Mouse (Mus musculus): ENCODE data around the gene Slc4a1.

Gene Slc4a1

DNA sequence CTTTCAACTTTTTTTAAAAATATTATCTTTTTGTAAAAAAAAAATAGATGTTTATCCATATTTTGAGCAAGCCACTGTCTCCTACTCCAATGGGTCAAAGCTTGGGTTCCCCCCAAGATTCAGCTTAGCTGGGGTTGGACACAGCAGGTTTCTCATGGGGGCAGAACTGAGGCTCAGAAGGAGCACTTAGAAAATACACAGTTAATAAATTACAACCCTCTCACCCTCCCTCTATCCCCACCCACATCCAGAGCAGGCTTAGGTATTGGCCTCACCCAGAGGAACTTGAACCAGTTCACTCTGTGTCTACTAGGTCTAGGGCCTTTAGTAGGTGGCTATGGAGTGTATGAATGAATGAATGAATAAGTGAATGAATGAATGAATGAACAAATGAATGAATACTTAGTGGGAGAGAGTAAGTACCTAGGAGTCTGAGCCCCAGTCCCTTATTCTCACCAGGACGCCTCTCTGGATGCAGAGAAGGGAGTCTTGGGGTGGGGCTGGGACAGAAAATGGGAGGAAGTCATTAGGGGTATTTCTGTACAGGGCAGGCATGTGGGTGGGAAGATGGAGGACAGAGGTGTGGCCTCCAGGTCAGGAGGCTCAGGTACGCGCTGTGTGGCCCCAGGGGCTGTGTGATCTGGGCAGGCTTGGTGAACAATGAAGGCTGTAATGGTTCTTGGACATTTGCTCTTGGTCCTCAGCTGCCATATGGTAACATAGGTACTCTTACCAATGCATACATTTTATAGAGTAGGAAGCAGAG, 16.6 kb downstream of the Slc4a1 start:
- no peak for DNase-seq

DNA sequence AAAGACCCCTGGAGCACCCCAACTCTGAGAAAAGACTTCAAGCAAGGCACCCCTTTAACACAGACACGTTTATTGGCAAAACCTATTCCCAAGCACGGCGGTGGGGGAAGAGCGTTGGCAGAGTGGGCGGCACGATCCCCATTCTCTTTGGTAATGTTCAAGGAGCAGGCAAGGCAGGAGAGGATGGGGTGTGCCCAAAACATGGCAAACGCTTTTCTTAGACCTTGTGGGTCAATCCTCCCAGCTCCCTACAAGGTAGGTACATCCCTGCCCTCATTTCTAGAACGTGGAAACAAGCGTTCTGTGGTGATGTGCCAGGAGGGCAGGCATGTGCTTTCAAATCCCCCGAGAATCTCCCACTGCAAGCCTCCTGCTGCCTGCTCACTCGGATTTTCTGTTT, 17.2 kb downstream of the Slc4a1 start:
- no peak for DNase-seq

DNA sequence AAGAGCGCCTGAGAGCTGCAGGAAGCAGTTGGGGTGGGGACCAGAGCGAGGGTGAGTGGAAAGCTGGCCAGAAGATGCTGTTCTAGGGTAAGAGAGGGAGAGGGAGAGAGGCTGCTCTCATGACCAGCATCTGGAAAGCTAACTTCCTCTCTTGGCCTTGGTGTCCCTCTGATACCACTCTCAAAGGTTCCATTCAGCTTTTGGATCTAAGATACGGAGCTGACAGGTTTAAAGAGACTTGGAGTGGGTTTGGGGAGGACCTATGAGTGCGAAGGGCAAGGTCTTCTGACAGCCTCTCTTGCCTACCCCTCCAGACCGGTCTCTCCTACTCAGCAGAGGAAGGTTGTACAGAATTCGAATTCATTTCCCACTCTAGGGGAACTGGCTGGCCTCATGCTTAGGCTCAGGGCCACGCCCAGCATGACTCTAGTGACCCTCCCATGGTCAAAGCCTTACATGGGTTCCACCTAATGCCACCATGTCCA, 17.9 kb downstream of the Slc4a1 start:
- no peak for DNase-seq

DNA sequence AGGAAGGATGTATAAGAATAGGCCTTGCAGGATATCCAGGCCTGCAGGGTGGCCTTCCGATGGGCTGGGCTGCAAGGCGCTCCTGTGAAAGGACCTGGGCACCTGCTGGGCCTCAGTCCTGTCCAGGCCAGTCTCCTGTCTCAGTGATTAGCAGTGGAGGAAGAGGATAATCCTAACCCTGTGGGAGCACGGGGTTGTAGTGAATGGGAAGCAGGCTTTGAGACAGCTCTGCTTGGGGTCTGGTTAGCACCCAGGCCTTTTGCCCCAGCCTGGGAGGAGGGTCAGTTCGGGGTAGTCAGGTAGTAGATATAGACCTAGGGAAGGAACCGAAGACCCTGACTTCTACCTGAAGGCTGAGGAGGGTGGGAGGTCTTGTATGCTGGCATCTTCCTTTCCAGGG, 18.3 kb downstream of the Slc4a1 start:
- no peak for DNase-seq

DNA sequence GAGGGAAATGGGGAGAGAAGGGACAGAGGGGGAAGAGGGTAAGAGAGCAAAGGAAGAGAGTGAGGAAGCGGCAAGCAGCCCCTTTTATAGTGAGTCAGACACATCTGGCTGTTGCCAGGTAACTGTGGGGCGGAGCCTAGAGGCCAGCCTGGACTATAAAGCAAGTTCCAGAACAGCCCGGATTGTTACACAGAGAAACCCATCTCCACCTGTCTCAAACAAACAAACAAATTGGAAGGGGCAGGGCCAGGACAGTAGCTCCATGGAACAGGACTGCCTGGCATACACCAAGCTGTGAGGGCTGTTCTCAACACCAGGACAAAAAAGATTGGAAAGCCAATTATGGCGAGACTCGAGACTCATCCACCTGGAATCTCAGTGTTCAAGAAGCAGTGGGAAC, 19.1 kb downstream of the Slc4a1 start:
- DNase-seq = no peak

DNA sequence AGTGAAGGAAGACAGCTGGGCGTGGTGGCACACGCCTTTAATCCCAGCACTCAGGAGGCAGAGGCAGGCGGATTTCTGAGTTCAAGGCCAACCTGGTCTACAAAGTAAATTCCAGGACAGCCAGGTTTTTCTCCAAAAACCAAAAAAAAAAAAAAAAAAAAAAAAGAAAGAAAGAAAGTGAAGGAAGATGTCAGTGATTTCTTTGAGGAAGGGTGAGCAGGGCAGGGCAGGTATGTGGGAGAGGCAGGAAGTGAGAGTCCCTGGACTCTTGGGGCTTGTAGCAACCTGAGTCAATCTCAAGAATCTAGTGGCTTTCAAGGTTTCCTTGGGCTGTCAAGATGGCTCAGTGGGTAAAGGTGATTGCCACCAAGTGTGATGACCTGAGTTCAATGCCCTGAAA, 21.5 kb downstream of the Slc4a1 start:
- no peak for DNase-seq

DNA sequence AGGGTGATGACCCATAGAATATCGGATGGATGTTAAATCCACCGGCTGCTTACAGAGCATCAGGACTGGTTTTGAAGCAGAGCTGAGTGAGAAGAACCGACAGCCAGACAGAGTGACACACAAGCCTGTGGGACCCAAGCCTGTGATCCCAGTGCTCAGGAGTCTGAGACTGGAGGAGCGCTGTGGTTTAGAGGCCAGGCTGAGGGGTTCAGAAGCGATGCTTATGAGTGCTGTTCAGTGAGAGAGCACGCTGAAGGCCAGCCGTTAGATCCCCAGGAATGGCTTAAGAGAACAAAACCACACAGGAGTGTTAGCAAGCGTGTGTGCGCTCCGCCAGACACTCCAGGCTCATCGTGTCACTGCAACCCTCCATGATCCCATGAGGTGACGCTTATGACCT, 23.3 kb downstream of the Slc4a1 start:
- DNase-seq = no peak

DNA sequence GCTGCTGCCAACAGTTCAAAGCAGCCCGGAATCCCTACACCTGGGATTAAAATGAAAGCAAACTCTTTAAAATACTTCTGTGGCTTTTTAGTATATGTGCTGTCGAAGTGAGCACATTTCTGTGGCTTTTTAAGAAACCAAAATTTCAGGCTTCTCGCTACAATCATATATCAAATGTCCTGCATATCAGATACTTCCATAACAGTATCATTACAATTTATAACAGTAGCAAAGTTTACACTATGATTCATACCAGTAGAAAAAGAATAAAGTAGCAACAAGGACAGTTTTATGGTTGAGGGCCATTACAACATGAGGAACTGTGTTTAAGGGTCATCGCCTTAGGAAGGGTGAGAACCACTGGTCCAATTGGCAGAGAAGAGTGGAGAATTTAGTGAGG, 24.9 kb downstream of the Slc4a1 start:
- no peak for DNase-seq

DNA sequence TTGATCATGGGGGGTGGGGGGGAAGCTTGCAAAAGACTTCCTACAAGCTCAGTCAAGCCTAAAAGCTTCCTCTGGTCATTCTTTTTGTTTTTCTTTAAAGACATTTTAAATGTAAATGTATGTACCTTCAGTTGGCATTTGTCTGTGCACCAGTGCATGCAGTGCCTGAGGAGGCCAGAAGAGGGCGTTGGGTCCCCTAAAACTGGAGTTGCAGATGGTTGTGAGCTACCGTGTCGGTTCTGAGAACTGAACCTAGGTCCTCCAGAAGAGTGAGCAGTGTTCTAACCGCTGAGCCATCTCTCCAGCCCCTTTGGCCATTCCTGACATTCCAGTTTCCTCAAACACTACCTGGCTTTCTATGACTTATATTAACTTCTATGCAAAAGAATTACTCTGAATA, 26.4 kb downstream of the Slc4a1 start:
- DNase-seq = no peak

DNA sequence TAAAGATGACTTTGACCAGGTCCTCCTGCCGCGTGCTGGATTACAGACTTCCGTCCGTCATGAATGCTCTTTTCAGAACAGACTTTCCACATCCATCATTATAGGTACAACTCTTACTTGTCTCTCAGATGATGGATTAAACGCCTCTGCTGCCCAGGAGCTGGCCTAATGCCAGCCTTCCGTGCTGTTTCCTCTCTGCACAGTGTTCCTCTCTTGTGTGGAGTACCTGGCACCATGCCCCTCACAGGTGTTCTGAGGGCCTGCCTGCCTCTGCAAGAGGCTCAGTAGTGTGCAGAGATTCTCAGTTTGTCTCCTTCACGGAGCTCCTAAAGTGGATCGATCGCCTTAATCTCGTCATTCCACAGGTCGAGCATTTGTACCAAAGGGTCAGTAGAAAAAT, 26.8 kb downstream of the Slc4a1 start:
- peak; percentile 64 to 84 for DNase-seq

DNA sequence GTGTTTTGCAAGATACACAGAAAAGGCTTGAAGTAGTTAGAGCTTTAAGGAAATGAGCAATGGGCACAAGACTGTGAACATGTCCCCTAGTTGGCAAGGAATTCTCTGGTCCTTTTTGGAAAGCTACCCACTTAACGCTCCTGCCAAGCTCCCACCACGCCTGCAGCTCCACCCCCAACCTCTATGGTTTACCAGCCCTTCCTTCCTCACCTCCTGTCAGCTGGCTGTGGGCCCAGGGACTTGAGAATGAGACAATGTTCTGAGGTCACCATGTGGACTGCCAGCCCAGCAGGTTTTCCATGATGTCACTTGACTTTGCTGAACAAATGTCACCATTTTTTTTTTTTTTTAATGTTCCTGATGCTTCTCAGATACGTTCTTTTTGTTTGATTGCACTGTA, 27.4 kb downstream of the Slc4a1 start:
- DNase-seq = peak; percentile 90 to 96

DNA sequence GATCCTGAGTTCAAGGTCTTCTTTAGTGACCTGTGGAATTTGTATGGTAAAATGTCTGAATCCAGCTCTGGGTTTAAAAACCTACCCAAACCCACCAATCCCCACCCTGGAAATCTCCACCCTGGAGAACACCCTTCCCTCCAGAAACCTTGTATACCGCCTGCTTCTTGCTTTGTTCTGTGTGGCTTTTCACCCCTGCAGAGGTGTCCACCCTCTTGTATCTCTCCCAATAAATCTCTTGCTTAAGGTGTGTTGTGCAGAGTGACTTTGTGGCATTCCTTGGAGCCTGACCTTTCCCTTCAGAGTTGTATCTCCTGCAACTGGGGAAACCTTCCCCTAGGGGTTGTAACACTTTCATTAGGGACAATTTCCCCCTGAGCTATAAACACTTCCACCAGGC, 28.1 kb downstream of the Slc4a1 start:
- DNase-seq = no peak

DNA sequence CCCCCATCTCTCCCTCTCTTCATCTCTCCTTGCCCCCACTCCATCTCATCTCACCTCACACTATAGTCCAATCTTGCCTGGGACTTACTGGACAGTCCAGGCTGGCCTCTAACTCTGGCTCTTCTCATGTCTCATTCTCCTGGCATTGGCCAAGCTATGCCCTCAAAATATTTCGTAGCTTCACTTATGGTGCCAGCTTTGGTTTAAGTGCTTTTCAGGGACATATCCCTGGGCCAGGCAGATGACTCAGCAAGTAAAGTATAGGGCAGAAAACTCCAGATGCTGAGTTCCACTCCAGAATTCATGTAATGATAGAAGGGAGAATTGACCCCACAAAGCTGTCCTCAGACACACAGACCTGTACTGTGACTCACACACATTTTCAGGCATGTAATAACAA, 29.8 kb downstream of the Slc4a1 start:
- DNase-seq = no peak

DNA sequence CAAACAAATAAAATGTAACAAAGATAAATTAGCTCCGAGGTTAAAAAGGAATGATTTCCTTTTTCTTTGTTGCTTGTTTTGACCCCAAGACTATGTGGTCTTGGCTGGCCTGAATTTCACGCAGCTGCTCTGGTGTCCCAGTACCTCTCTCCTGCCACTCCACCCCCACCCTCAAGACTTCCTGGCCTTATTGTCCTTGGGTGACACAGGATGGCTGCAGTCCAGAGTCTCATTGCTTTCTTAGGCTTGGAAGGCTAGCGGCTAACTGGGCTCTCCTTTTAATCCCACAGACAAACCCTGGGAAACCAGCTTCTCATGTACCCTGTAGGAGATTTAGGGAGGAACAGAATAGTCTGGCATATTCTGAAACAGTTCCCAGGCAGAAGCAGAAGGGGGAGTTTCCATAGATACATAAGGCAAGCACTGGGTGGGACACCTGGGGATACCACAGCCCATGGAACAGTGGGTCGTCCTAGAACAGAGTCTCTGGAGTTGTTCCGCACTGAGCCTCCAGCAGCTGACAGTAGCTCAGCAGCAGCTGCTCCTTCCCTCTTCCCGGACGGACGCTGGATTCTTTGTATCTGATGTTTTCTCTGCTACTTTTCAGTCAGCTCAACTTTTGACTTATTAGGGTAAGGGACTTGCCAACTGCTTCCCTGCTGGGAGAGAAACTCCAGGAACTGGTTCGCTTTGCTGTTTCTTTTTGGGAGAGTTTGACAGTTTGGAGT, 30.9 kb downstream of the Slc4a1 start:
- DNase-seq = peak; percentile 61 to 69

DNA sequence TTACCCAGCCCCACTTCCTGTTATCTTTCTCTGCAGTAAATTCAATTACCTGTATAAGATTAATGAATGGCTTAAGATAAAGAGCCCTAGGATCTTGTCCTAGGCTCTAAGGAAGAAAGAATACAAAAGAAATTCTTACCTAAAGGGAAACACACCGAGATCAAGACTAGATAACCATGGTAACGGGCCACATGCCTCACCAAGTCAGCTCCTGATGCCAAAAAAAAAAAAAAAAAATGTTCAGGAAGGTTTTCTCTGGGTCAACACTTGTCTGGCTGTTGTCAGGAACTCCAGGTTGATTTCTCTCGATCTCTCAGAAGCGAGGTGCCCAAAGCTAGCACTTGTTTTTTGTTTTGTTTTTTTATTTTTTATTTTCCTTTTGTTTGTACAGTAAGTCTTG, 32.0 kb downstream of the Slc4a1 start:
- DNase-seq = no peak

DNA sequence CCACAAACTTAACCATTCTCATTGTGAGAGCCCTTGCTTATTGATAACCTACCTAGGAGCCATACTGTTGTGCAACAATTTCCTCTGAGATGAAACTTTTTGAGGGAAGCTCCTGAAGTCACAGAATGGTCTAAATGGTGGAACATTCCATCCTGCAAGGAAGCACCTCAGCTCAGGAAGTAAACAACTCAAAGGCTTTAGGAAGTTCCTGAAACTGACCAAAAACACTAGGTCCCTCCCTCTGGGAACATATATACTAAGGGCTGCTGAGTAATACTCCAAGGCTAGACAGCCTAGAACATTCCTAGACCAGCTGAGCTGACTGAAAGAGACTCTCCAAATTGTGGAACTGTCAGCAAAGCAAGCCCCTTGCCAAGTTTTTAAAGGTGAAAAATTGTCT, 32.9 kb downstream of the Slc4a1 start:
- DNase-seq = no peak

DNA sequence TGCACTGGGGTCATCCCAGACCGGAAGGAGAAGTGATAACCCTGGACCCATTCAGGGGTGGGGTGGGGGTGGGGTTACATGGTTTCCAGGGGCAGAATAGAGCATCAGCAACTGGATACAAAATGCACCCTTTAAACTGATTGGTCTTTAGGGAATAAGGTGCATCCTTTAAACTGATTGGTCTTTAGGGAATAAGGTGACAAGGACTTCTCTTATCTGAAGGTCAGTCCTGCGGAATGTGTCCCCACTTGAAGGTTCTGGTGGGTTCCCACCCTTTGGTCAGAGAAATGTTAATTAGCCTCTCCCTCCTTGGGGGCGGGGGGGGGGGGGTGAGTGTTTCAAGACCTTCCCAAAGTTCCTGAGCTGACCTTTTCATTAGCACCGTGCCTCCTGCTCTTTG, 34.2 kb downstream of the Slc4a1 start:
- DNase-seq = no peak

DNA sequence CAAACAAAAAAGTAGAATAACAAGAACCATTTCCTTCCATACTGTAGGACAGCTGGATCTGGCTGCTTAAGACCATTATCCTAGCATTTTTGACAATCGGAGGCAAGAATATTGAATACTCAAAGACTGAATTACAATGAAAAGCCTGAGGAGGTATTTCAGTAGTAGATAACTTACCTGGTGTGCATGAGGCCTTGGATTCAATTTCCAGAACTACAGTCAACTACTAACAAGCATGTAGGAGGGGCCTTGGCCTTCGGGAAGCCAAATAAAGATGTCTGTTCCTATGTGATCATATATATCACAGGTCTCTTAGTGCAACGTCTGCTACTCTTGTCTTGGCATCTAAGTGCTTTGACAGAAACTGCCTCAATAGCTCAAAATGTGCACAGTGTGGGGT, 36.0 kb downstream of the Slc4a1 start:
- no peak for DNase-seq

DNA sequence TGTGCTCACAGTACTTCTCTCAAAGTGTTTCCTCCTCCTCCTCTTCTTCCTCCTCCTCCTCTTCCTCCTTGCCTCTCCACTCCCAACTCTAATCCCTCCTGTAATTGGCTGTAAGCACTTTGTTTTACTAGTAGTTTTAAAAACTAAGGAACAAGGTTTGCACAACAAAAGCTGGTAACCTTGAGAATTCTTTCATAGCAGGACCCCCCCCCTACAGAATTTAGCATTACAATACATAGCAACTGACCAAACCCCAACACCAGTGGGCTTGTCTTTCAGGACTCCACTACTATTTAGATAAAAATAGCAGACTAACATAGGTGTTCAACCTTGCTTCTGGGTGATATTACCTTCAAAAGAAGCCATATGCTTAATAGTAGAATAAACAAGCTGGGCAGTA, 36.5 kb downstream of the Slc4a1 start:
- DNase-seq = no peak

DNA sequence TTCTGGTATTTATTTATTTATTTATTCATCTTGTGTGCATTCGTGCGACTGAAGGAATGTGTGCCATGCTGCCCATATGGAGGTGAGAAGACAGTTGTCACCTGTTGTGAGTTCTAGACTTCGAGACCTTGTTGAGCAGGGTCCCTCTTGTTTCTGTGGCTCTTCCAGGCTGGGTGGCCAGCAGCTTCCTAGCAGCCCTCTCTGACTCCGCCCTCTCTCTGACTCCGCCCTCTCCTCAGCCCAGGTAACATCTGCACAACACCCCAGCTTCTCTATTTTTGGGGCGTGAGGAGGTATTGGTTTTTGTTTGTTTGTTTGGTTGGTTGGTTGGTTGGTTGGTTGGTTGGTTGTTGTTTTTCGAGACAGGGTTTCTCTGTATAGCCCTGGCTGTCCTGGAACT, 38.2 kb downstream of the Slc4a1 start:
- DNase-seq = no peak

DNA sequence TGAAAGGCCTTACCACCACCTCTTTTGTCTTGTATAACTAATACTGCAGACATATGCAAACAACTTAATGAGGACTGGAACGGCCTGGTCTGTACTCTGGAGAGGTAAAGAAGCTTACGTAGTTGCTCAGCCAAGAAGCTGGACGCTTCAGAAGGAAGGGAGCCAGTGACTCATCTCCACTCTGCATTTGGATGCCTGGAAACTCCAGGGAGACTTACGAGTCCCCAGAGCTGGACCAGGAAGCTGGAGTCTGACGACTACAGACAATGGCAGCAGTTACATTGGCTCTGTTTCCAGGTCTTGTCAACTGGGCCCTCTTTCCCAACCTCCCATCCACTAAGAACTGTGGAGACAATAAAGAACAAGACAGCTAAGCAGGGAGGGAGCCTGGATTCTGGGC, 38.8 kb downstream of the Slc4a1 start:
- DNase-seq = no peak

DNA sequence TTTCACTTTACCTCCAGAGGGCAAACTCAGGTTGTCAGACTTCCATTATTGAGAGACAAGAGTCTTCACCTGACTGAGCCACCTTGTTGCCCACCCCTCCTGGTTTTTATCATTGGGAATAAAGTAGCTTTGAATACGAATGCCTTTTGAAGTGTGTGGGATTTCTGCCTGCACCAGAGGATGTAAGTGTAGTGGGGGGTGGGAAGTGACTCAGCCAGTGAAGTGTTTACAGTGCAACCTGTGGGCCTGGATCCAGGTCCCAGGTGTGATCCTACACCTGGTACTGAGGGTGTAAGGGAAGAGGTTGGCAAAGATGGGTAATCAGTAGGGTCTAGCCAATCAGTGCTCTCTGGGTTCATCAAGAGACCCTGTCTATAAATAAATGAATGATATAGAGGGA, 42.5 kb downstream of the Slc4a1 start:
- no peak for DNase-seq

DNA sequence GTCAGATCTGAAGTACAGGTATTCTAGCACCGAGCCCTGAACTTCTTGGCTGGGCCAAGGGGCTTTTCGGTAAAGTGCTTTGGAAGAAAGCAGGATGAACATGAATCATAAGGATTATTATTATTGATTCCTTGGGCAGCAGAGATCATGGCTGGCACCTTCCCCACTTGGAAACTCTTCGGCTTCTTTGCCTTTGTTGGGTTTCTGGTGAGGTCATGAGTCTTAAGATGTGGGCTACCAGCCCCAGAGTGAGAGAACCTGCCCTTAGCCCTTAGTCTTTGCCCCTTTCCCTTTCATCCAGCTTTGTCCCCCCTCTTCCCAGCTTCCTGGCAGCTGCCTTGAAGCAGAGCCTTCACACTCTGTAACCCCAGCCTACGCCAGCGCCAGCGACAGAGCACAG, 44.1 kb downstream of the Slc4a1 start:
- DNase-seq = no peak

DNA sequence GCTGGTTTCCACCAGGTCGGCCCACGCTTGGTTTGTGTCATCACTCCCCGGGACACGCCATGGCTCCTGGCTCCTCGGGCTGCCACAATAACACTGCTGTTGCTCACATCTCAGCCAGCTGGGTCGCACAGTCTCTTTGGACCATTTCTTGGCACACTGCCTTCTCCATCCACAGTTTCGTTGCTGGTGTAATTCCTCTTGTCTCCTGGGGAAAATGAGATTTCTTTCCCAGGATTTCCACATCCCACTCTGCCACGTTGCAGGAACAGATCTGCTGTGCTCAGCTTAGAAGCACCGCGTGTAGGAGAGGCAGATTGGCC, 45.4 kb downstream of the Slc4a1 start:
- peak; percentile 70 to 82 for DNase-seq

Measured in kidney, postnatal 25 days (tissue).